Mouse (Mus musculus): ENCODE data around the gene Psmc6.

Psmc6 gene

DNA sequence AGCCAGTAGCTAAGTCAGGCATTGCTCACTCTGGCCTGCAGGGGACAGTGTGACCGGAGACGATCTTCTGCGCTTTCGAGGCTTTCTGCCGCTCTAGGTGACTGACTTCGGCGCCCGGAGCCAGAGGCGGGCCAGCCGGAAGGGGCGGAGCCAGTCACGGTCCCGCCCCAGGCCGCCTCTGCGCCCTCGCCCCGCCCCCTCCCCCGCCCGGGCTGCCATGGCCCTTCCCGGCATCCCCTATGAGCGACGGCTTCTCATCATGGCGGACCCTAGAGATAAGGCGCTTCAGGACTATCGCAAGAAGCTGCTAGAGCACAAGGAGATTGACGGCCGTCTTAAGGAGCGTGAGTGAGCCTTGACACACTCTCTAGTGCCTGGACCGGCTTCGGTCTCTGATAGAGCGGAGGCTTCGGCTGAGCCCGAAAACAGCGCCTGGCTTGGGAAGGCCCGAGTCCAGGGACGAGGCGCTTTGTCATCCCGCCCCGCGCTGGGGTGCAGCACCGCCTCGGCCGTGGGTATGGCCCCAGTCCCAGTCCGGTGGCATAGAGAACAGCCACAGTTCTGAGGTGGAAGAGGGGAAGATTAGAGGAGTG, at the start of gene Psmc6:
TSS of gene Psmc6 (plus strand) at position 200 of the 593 bp plus-strand sequence.
- DNase-seq (ENCODE audit: low read depth, low spot score), result peak; percentile 93

DNA sequence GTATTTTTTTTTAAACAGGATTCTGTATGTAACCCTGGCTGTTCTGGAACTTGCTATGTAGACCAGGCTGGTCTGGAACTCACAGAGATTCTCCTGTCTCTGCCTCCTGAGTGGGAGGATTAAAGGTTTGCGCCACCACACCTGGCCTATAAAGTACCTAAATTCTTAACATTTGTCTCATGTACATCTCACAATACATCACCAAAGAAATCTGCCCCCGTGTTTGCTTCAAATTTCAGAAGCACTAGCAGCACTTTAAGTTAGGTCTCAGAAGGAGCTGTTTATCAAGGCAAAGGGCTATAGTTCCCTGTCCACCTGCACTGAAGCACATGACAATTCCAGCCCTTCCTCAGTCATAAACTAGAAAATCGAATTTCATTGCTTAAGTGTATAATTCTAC, 47.5 kb upstream of the Psmc6 start:
- no peak for DNase-seq (ENCODE audit: low read depth, low spot score)

DNA sequence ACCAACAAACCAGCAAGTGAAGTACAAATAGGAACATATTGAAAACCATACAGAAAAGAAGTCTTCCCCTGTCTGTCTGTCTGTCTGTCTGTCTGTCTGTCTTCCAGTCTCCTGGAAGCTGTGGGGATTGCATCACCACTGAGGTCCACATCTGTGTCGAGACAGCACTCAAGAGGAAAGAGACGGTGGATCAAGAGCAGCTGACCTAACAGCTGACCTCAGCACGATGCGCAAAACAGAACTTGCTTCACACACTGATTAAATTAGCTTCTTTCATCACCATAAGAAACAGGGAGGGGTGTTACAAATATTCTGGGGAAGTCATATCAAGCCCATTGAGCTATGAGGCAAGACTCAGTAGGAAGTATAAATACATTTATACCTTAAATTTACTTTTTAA, 38.0 kb upstream of the Psmc6 start:
- no peak for DNase-seq (ENCODE audit: low read depth, low spot score)

DNA sequence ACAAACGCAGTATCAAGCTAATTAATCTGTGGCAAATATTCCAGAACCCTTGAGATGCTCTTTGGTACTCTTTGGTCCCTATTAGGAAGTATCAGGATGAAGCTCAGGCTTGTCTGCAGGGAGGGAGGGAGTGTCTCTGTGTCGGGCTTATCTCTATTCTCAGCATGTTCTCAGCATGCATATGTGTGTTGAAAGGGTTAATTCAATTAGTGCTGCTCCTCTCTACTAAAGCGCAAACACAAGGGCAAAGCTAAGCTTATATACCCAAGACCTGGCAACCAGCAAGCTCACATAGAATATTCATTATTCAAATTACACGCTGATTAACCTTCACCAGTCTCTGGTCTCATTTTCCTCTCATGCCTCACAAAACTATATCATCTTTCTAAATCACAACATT, 25.6 kb upstream of the Psmc6 start:
- no peak for DNase-seq (ENCODE audit: low read depth, low spot score)

DNA sequence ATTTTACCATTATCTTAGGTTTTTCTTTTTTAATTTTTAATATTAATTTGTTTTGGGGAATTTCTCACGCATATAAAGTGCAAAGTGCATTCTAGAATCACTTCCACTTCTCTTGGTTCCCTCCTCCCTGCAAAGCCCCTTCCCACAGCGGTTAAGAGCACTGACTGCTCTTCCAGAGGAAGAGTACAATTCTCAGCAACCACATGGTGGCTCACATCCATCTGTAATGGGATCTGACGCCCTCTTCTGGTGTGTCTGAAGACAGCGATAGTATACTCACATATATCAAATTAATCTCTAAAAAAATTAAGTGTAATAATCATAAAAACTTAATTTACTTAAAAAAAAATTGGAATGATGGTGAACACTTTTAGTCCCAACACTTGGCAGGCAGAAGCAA, 25.2 kb upstream of the Psmc6 start:
- no peak for DNase-seq (ENCODE audit: low read depth, low spot score)

DNA sequence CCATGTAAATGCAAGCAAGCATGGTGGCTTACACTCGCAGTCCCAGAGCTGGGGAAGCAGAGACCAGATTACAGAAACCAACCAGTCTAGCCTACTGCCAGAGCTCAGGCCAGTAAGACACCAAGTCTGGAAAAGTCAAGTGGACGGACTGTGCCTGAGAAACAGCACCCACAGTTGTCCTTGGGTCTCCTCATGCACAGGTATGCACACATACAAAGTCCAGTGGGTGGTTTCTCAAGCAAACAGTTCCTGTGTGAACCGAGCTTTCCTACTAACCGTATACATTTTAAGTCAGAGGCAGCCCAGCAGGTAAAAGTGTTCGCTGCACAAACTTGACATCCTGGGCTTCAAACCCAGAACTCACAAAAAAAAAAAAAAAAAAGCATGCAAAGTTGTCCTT, 23.7 kb upstream of the Psmc6 start:
- DNase-seq (ENCODE audit: low read depth, low spot score), result no peak

DNA sequence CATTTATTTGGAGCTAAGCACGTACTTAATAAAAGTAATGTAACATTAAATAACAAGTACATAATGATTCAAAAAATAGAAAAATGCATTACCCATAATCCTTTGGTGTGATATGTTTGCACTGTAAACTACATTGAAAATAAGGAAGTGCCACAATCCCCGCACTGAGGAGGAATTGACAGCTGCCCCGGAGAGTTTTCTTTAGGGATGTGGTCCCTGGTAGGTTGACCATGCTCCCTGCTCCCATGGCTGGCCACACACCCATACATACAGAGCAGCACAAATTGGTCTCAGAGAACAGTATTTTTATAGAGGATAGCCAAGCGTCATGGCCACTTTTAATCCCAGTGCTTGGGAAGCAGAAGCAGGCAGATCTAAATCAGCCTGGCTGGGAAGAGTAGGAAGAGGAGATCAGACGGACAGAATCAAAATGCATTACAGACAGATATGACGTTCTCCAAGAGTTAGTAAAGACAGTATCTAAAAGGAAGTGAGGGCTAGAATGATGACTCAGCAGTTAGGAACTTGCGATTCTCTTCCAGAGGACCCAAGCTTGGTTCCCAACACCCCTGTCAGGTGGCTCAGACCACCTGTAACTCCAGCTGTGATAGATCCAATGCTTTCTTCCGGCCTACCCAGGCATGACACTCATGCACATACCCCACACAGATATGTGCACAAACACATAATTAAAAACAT, 21.8 kb upstream of the Psmc6 start:
- no peak for DNase-seq (ENCODE audit: low read depth, low spot score)

DNA sequence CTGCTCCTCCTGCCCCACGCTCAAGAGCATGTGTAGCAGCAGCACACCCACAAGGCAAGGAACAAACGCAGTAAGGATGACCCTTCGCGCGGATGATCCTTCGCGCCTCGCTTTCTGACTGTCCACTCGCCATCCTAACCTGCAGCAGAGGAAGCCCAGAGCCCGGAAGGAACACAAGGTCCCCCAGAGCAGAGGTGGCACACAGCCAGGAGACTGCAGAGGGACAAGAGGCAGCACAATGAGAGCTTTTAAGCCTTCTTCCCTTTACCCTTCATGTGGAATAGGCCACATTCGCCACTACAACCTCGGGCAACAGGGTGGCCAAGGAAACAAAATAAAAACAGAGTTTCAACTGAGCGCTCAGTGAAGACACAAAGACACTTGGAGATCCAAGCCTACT, 19.9 kb upstream of the Psmc6 start:
- DNase-seq (ENCODE audit: low read depth, low spot score), result no peak

DNA sequence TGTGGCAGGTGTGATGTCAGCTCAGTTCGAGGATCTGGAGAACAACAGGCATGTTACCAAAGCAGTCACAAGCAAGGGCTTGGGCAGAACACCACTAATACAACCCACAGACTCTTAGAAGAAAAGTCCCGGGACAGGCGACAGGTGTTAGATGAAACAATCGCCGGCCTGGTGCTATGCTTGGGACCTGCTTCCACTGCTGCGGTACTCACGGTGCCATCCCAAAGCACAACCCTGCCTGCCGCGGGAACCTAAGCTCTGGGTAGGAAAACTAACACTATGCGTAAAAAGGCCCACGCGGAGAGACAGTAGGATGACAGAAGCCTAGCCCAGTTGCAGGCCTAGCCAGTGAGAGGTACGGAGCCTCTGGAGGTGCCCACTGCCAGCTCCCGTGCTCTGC, 19.5 kb upstream of the Psmc6 start:
- no peak for DNase-seq (ENCODE audit: low read depth, low spot score)

DNA sequence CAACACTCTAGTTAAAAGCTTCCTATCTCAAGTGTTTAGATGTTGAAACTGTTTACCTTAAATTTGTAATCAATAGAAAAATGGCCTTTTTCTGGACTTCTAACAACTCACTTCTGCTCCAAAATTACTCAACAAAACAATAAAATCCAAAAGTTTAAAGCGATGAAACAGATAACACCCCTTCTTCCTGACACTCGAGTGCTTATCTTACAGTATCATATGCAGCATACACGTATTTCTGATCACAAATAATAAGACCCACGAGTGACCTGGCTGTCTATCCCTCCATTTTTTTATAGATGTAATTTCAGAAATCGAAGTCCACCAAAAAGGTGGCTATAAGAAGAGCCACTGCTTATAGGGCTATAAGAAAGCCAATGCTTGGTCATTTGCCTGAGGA, 12.7 kb upstream of the Psmc6 start:
- DNase-seq (ENCODE audit: low read depth, low spot score), result no peak

DNA sequence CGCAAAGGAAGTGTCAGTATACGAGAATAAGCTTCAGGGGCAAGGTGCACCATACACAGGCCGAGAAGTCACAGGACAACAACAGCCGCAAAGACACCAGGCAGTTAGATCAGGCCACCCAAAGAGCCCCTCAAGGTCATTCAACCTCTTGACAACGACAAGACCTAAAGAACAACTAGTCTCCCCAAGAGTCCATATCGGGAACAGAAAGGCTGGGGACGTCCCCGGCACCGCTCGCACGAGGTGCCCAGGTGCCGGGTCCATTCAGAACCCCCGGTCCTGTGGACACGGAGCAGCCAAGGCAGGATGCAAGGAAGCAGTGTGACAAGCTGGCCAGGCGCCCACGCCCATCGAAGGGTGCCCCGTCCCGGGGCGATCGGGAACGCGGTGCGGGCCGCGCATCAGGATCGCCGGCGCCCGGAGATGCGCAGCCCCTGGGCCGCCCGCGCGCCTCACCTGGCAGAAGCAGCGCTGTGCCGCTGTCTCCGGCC, 11.6 kb upstream of the Psmc6 start:
- DNase-seq (ENCODE audit: low read depth, low spot score), result no peak

DNA sequence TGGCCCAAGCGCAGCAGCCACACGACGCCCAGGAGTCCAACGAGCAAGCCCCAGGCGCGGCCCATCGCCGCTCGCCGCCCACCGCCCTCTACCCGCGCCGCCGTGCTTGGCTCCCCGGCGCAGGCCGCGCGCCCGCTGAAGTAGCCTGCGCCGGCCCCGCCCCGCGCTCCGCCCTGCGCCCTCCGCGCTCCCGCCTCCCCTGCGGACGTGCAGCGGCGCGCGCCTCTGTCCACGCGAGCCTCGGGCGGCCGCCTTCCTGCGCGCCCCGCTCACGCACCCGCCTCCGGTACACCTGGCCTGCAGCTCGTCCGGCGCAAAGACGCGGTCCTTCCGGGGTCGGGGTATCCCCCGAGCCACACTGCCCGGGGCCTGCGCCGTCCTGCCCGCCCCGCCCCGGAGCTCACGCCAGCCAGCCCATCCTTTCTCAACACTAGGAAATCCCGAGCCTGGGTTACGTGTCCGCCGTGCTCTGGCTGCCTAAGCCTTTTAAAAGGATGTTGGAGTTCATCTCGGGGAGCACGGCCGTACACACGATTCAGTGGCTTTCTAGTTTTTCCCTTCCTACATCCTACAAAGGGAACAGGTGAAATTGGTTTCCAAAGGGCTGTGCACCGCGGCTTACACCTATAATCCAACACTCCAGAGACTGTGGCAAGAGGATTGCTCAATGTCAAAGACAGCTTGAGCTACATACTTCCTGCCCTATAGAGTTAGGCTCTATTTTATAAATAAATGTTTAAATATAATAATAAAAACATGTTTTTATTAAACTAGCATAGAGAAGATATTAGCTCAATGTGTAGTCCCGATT, 11.0 kb upstream of the Psmc6 start, which contains the start of gene Ero1l:
TSS of gene Ero1l (minus strand) at position 346 of the 811 bp plus-strand sequence.
- DNase-seq (ENCODE audit: low read depth, low spot score), result peak; percentile 41

DNA sequence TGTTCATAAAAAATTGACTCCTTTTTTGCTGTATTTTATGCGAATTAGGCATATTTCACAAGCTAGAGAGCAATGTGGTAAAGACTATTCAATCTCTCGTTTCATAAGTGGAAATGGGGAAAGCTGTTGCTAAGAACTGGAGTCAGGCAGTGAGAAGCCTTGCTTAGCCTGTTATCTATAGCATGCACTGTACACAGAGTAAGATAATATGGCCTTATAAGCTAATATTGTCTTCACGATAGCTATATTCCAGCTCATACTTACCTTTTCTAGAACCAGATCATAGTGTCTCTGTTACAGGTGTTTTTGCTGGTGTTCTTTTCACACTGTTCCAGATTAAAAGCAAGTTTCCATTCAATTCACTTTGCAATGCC, 10.4 kb upstream of the Psmc6 start:
- no peak for DNase-seq (ENCODE audit: low read depth, low spot score)

DNA sequence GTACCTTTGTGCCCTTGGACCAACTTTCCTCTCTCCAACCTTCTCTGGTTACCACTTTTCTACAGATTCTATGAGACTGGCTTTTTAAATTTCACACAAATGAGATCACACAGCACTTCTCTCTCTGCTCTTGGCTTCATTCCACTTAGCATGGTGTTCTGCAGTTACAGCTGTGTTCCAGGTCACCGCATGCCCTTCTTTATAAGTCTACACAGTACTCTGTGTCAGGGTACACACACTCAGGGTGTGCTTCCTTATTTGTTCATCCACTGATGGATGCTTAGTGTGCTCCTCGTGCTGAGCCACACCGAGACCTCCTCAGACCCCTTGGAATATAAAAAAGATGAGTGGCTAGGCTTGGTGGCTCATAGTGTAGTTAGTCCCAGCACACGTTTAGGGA, 9.5 kb upstream of the Psmc6 start:
- DNase-seq (ENCODE audit: low read depth, low spot score), result no peak

DNA sequence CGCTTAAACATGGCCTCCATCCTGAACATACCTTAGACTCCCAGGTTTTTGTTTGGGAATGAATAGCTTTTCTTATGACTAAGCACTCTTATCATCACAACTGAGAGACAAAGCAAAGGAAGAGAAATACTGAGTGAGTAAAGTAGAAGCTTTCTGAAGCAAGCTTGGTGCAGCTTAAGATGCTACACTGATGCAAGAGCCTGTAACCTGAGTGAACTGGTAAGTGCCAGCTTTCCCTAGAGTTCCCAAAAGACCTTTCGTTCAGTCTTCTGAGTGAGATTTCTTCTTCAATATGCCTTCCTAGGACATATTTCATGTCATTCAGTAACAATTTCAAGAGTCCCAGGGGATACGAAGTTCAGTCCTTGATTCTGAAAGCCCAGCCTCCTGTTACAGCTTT, 8.5 kb upstream of the Psmc6 start:
- DNase-seq (ENCODE audit: low read depth, low spot score), result no peak

DNA sequence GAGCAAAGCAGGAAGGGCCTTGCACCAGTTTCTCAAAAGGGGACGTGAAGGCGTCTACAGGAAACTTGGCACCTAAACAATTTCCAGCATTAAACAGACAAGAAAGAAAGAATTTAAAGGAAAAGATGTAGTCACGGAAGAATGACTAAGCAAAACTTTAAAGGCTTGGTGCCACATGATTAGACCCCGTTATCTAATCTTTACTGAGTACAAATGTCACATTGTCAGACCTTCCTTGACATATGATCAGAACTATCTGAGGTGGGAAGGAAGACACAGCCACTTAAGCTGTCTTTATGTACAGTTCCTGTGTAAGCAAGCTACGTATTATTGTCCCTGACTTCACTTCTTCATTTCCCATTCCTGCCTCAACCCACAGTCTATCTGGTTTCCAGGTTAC, 8.0 kb upstream of the Psmc6 start:
- no peak for DNase-seq (ENCODE audit: low read depth, low spot score)

DNA sequence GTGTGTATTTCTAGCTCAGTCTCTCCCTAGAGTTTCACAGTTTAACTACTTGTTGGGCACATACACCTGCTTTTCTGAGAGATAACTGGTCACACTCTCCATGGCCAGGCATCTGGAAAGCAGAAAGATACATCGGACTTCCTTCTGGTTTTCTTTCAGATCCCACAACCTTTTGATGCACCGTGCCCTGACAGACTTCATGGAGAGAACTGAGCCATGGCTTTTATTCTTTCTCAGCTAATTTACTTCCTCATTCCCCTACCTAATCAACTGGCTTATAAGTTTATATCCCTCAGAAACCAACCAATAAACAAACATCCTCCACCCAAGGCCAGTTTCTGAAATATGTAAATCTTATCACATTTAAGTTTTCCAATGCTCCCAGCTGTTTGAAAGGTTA, 7.1 kb upstream of the Psmc6 start:
- no peak for DNase-seq (ENCODE audit: low read depth, low spot score)

DNA sequence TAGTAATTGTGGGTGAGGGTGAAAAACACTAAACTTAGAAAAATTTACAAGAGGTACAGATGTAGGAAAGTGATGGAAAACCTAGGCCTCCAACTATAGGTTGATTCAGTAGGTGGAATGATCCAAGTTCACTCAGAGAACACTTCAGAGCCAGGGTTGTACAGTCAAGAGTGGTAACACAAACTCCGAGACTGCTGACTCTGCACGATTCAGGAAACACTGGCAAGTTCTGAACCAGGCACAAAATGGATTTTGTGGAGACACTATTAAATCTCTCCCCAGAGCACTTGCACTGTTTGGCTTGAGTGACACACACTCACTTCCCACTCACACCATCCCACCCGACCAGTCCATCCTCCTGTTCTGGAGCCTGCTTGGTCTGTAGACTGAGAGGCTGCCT, 6.3 kb upstream of the Psmc6 start:
- DNase-seq (ENCODE audit: low read depth, low spot score), result no peak

DNA sequence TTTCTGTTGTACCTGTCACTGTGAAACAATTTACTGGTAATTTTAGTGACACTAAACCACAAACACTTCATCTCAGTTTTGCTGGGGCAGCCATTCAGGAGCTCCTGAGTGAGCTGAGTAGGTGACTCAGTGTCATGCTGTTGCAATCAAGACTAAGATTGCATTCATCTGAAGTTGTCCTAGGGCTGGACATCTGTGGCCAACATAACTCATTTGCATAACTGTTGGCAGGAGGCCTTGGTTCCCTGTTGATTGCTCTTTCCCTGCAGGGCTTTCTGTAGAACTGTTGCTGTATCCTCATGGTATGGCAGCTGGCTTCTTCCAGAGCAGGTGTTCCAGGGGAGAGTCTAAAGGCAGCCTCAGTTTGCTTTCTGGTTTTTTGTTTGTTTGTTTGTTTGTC, 4.1 kb upstream of the Psmc6 start:
- DNase-seq (ENCODE audit: low read depth, low spot score), result no peak

DNA sequence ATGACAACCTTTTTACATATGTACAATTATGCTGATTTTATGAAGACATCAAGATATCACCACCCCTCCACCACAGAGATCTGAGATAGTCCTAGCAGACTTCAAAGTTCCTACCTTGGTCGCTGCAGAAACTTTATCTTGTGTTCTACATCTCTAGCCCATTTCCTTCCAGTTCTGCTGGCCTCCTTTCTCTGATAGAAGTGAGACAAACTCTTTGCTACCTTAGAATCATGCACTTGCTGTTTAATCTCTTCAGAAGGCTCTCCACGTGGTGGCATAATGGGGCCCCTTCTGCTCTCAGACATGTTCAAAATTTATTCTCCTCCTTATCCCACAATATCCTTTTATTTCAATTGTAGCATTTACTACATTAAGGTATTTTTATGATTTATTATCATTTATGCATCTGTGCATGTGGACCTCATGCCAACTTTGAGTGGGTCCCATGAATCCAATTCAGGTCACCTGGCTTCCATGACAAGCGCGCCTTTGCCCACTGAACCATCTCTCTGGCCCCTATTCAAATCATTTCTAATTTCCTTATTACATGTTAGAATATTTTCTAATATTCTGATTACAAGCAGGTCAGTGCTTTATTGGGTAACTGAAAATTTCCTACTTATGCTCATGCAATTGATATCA, 1.4 kb upstream of the Psmc6 start:
- DNase-seq (ENCODE audit: low read depth, low spot score), result no peak

DNA sequence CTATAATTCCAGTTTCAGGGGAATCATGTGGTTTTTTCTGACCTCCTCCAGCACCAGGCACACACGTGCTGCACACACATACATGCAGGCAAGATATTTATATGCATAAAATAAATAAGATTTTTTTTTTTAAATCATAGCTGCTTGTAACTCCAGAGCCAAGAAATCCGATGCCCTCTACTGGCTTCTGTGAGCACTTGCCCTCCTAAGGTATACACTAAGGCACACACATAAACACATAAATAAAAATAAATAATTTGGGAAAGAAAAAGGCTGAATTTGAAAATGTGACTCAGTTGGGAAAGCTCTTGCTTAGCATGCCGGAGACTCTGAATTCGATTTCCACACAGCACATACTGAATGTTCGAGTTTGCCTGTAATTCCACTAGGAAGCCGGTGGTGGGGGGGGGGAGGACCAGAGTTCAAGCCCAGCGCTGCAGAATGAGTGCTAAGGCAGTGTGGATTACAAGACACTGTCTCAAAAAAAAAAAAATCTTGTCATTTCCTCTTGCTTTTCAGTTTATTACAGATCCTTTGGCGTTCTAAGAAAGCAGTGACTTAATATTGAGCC, 485 bp upstream of the Psmc6 start:
- no peak for DNase-seq (ENCODE audit: low read depth, low spot score)

Data from skeletal muscle tissue, adult 2 months (tissue).